Mouse (Mus musculus): ENCODE measurements around the gene Htra2. TPM values are rescaled to one million over a fixed set of nuclear protein-coding genes. Genes with fewer than 3 reads are reported as not detected.

The Htra2 gene
- total RNA-seq, 1 experiment from 2014 or later, result 42.7 TPM

Other genes starting within 250 kb of the Htra2 start
- 0.13 and 0.55 TPM in 2 replicates for gene Sema4f, start 115.5 kb downstream of the Htra2 start, total RNA-seq (2017)
- gene M1ap, start 108.4 kb downstream of the Htra2 start, total RNA-seq (2017), result 1.2 and 2.6 TPM in 2 replicates
- gene Dok1, start 21.8 kb downstream of the Htra2 start, total RNA-seq (2017), result 22.9 and 39.6 TPM in 2 replicates
- gene Loxl3, start 21.1 kb downstream of the Htra2 start, total RNA-seq (2017), result 1.3 and 2.2 TPM in 2 replicates
- 114 and 124 TPM in 2 replicates for gene Aup1, start 752 bp downstream of the Htra2 start, total RNA-seq (2017)
- gene Dqx1, start 2.6 kb upstream of the Htra2 start, total RNA-seq (2017), result 0.13 and 0.25 TPM in 2 replicates
- gene Tlx2, start 15.0 kb upstream of the Htra2 start, total RNA-seq (2017), result not detected in 2 replicates
- 24.2 and 24.6 TPM in 2 replicates for gene Pcgf1, start 22.6 kb upstream of the Htra2 start, total RNA-seq (2017)
- 1.5 TPM in 1 of 2 replicates, not detected in the other for gene Lbx2, start 31.1 kb upstream of the Htra2 start, total RNA-seq (2017)
- 0.45 and 2.3 TPM in 2 replicates for gene Ccdc142, start 46.3 kb upstream of the Htra2 start, total RNA-seq (2017)
- gene Gm42688, start 46.3 kb upstream of the Htra2 start, total RNA-seq (2017), result 2.4 and 4.1 TPM in 2 replicates
- gene Mrpl53, start 53.8 kb upstream of the Htra2 start, total RNA-seq (2017), result 8.4 and 19.3 TPM in 2 replicates
- gene Mogs, start 60.2 kb upstream of the Htra2 start, total RNA-seq (2017), result 57.8 and 60.4 TPM in 2 replicates
- 148 and 226 TPM in 2 replicates for gene Wbp1, start 66.3 kb upstream of the Htra2 start, total RNA-seq (2017)
- 31.1 and 42.3 TPM in 2 replicates for gene Ino80b, start 70.2 kb upstream of the Htra2 start, total RNA-seq (2017)
- 7.1 and 12.4 TPM in 2 replicates for gene Rtkn, start 80.2 kb upstream of the Htra2 start, total RNA-seq (2017)
- gene Wdr54, start 101.1 kb upstream of the Htra2 start, total RNA-seq (2017), result 0.20 and 0.31 TPM in 2 replicates
- gene 1700003E16Rik, start 101.1 kb upstream of the Htra2 start, total RNA-seq (2017), result 0.35 TPM in 1 of 2 replicates, not detected in the other
- 50.5 and 70.9 TPM in 2 replicates for gene Dctn1, start 110.6 kb upstream of the Htra2 start, total RNA-seq (2017)
- gene Slc4a5, start 164.6 kb upstream of the Htra2 start, total RNA-seq (2017), result not detected in 2 replicates